Mouse (Mus musculus) thymus, adult 2 months (tissue): ENCODE results near the gene Asb5. TPM values are rescaled to one million over a fixed set of nuclear protein-coding genes. Genes with fewer than 3 reads are reported as not detected.
"Not testable (repeated sequence)": the region's sequence is repeated elsewhere in the genome, so short reads cannot be mapped to it uniquely, and the experiment has no call there.

Experiments
- DNase-seq: peaks from one replicate; pipeline ENCODE4 v3.0.0; 2021
- H3K27ac ChIP-seq: fragments of 200-500 bp; 2 replicates; pipeline ENCODE4 v1.5.1; 2012; ENCODE audit warnings: low read length, control low read depth; ENCODE audit not compliant: control insufficient read depth, insufficient read depth
- H3K27me3 ChIP-seq: fragments of 200-500 bp; 2 replicates; pipeline ENCODE4 v1.6.1; 2012; ENCODE audit warnings: mild to moderate bottlenecking, low read length, moderate library complexity, mixed read lengths; ENCODE audit not compliant: control insufficient read depth, insufficient read depth
- H3K36me3 ChIP-seq: fragments of 200-500 bp; 2 replicates; pipeline ENCODE4 v1.6.1; 2012; ENCODE audit warnings: mild to moderate bottlenecking, low read length, moderate library complexity; ENCODE audit not compliant: control insufficient read depth, insufficient read depth
- H3K4me1 ChIP-seq: fragments of 200-500 bp; replicated peaks from 2 replicates; pipeline ENCODE4 v1.6.1; 2012; ENCODE audit warnings: low read length; ENCODE audit not compliant: control insufficient read depth, insufficient read depth
- H3K4me3 ChIP-seq: fragments of 200-500 bp; 2 replicates; pipeline ENCODE4 v1.5.1; 2012; ENCODE audit warnings: mild to moderate bottlenecking, low read length, control low read depth, moderate library complexity; ENCODE audit not compliant: control insufficient read depth, insufficient read depth
- CTCF ChIP-seq: fragments of 200-500 bp; IDR thresholded peaks from 2 replicates; pipeline ENCODE4 v1.5.1; 2012; ENCODE audit warnings: mild to moderate bottlenecking, control low read depth, low read length, moderate library complexity, borderline replicate concordance; ENCODE audit not compliant: control insufficient read depth, poor library complexity, insufficient read depth; ENCODE audit errors: extremely low read depth
- POLR2A ChIP-seq: fragments of 200-500 bp; IDR thresholded peaks from 2 replicates; pipeline ENCODE4 v1.6.1; 2012; ENCODE audit warnings: mild to moderate bottlenecking, low read length, control low read depth, moderate library complexity; ENCODE audit not compliant: control insufficient read depth, poor library complexity, insufficient read depth; ENCODE audit errors: extremely low read depth
- WGBS: fragments of 180-500 bp; shearing (Covaris S2); methylation state at CpG from one replicate; pipeline ENCODE4 v1.1.7; 2018; 5-methylcytosine and 5-hydroxymethylcytosine counted together
- polyA plus RNA-seq: library from polyadenylated mRNA; depleted of rRNA; stranded (reverse); fragments of >200 nt; gene quantifications from 2 replicates; pipeline ENCODE4 v1.2.3, GENCODE M21; 2012

Gene Asb5
- polyA plus RNA-seq, 1 experiment = 1.8 TPM

- H3K27me3 ChIP-seq = no peaks in the 10 kb centered on the region
- H3K4me1 ChIP-seq = no peaks in the 10 kb centered on the region
- H3K27ac ChIP-seq = no peak overlapping the region
- no peaks in the 10 kb centered on the region for H3K36me3 ChIP-seq
- no peak for DNase-seq
- H3K4me3 ChIP-seq = no peak overlapping the region
- WGBS = 12% methylated on average over 10 of the region's 10 CpGs
- TF ChIP-seq POLR2A (no peak), CTCF (no peak)
Observed at GRCm38 (mm10) chr8:54509221-54509721, 20.1 kb upstream of the Asb5 start.

DNA sequence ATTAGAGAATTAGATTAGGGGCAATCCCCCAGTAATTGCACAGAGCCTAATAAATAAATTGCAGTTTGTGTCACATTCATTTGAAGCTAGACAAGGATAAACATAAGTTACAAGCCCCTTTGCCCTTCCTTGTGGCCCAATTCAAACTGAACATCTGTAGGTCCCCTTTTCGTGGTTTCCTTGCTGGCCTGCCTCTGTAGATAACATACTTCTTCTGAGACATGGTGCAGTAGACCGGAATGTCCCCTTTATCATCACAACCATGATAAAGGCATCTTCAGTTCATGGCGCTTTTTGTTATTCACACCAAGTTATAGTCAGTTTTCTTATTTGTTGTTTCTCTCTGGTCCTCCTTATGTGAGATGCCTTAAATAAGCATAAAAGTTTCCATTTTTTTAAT is 17.6 kb upstream of the Asb5 start:
- no peak for DNase-seq
- H3K27me3 ChIP-seq = no peaks in the 10 kb centered on the region
- H3K4me1 ChIP-seq = no peaks in the 10 kb centered on the region
- H3K4me3 ChIP-seq = no peak overlapping the region
- TF ChIP-seq POLR2A (no peak), CTCF (no peak)
- no peak overlapping the region for H3K27ac ChIP-seq
- WGBS = 42% methylated on average over 3 of the region's 3 CpGs
- H3K36me3 ChIP-seq = no peaks in the 10 kb centered on the region

DNA sequence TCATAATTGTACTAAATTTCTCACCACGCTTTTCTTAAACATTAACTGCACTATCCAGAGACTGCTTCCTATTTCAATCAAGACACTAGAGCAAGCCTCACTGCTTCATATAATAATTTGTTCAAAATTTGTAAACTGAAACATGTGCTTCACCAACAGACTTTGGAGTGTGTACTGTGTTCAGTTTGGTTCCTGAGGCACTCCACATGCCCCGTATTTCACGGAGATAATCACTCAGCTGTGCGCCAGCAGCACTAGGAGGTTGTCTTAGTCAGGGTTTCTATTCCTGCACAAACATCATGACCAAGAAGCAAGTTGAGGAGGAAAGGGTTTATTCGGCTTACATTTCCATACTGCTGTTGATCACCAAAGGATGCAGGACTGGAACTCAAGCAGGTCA is 17.2 kb upstream of the Asb5 start:
- 93% methylated on average over 5 of the region's 5 CpGs for whole genome bisulfite sequencing
- not testable (repeated sequence) for H3K4me3 ChIP-seq, H3K4me1 ChIP-seq

GRCm38 (mm10) chr8:54518756-54519460 is 10.5 kb upstream of the Asb5 start:
- 88% methylated on average over 10 of the region's 10 CpGs for WGBS

More for the DNA sequence above, 17.2 kb upstream of the Asb5 start:
- H3K36me3 ChIP-seq, H3K27ac ChIP-seq, DNase-seq, H3K27me3 ChIP-seq: not testable (repeated sequence)

DNA sequence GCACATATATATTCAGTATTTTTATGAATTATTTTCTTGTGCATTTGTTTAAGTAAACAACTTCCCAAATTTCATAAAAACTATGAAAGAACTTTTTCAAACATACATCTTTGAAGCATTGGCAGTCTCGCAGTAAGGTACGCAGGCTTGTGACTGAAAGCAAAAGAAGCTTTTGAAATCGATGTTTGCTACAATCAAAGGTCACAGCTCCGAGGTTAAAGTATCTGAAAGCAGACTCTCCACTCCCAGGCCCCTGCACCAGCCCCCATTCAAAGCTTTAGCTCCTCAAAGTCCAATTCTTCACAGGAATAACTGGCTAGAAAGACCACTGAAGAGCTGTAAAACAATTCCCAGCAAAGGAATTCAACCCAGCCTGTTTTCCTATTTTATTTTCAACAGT is 8.9 kb upstream of the Asb5 start:
- WGBS = 93% methylated on average over 4 of the region's 4 CpGs
- Histone ChIP-seq H3K4me3 (no peak overlapping the region), H3K36me3 (peaks cover 21% of the 10 kb centered on the region), H3K4me1 (no peaks in the 10 kb centered on the region), H3K27me3 (no peaks in the 10 kb centered on the region), H3K27ac (no peak overlapping the region)
- DNase-seq = no peak
- no peak for TF ChIP-seq POLR2A
- no peak for TF ChIP-seq CTCF

More at GRCm38 (mm10) chr8:54518756-54519460, 10.5 kb upstream of the Asb5 start:
- H3K27me3 ChIP-seq = no peaks in the 10 kb centered on the region
- H3K4me3 ChIP-seq = no peak overlapping the region
- no peak for TF ChIP-seq POLR2A
- TF ChIP-seq CTCF = no peak
- H3K4me1 ChIP-seq = no peaks in the 10 kb centered on the region
- H3K27ac ChIP-seq = no peak overlapping the region
- H3K36me3 ChIP-seq = peaks cover 19% of the 10 kb centered on the region
- DNase-seq = no peak

DNA sequence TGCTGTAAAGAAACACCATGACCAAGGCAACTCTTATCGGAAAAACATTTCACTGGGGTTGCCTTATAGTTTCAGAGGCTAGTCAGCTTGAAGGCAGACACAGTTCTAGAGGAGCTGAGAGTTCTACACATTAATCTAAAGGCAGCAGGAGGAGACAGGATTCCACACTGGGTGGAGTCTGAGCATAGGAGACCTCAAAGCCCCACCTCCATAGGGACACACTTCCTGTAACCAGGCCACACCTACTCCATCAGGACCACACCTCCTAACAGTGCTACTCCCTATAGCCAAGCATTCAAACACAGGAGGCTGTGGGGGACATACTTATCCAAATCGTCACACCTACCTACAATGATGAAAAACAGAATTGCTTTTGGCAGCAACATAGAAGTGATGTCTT is 3.8 kb upstream of the Asb5 start:
- no peak for TF ChIP-seq CTCF
- TF ChIP-seq POLR2A = no peak
- DNase-seq = no peak
- no peak overlapping the region for H3K27ac ChIP-seq
- peaks cover 21% of the 10 kb centered on the region for H3K36me3 ChIP-seq
- no peaks in the 10 kb centered on the region for H3K4me1 ChIP-seq
- no peak overlapping the region for H3K4me3 ChIP-seq
- WGBS = 96% methylated on average over 2 of the region's 2 CpGs
- H3K27me3 ChIP-seq = no peaks in the 10 kb centered on the region

DNA sequence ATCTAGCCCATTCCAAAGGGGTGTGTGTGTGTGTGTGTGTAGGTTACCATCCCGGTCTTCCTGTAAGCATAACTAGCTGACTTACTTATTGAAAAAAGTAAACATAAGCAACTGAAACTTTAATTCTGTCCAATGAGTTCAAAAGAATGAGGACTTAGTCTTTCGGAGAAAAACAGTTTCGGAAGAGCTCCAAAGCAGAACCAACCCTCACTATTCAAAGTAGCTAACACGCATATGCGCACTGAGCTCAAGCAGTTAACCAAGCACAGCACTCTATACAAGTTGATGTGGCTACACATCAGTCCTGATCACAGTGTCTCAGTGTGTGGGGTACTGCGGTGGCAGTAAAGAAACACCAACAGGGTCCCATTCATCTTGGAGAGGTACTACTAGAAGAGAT is 2.7 kb upstream of the Asb5 start:
- WGBS = over 99% methylated on average over 6 of the region's 6 CpGs
- TF ChIP-seq POLR2A (no peak), CTCF (no peak)
- DNase-seq = no peak

More for the DNA sequence above, 2.7 kb upstream of the Asb5 start:
- no peak overlapping the region for H3K4me3 ChIP-seq
- H3K4me1 ChIP-seq = no peaks in the 10 kb centered on the region
- H3K36me3 ChIP-seq = peaks cover 18% of the 10 kb centered on the region
- H3K27me3 ChIP-seq = no peaks in the 10 kb centered on the region
- no peak overlapping the region for H3K27ac ChIP-seq
